ENCODE assay signal across 8 mouse cellular contexts in genomic region chr1:179866056-179866772, GRCm38 (mm10).
DNase-seq lines count a peak whose midpoint lies in the region; ATAC-seq lines count a peak whose summit lies in the region.

No protein-coding gene starts in this region.

- H3K4me3 ChIP-seq in liver, embryonic 11.5 days (ENCODE audit: low read depth, low read length) = no peak overlapping the region

- no peak overlapping the region for H3K9ac ChIP-seq in liver, embryonic 11.5 days (ENCODE audit: low read depth, low read length)

- 69% methylated on average over 16 of the region's 16 CpGs for WGBS in liver, embryonic 11.5 days

- H3K9me3 ChIP-seq in liver, embryonic 11.5 days (ENCODE audit: control insufficient read depth, low read length) = no peaks in the 10 kb centered on the region

- H3K4me1 ChIP-seq in liver, embryonic 11.5 days (replicated peaks; ENCODE audit: control insufficient read depth, insufficient read depth, low read length) = peaks cover 15% of the 10 kb centered on the region

- no peaks in the 10 kb centered on the region for H3K36me3 ChIP-seq in liver, embryonic 11.5 days (ENCODE audit: control insufficient read depth, insufficient read depth, low read length)

- peak; percentile 53 for DNase-seq in urinary bladder, postnatal 14 days (ENCODE audit: low spot score)
- DNase-seq in urinary bladder, postnatal 10 days (ENCODE audit: low spot score) = no peak
- peak; percentile 58 for DNase-seq in heart, postnatal 4 days
- DNase-seq in liver, embryonic 11.5 days (ENCODE audit: low spot score) = no peak
- DNase-seq in yolk sac, embryonic 10.5 days (ENCODE audit: low spot score) = peak; percentile 62
- no peak for DNase-seq in spleen, postnatal 14 days (ENCODE audit: low spot score in 2 of 2)

- ATAC-seq in liver, embryonic 11.5 days (replicated peaks; ENCODE audit: low FRiP score) = no peak
- ATAC-seq in megakaryocyte progenitor cell, adult 5-6 weeks (replicated peaks; ENCODE audit: poor library complexity) = no peak
- ATAC-seq in megakaryocyte, adult 5-6 weeks (ENCODE audit: poor library complexity, severe bottlenecking) = no peak

- peak overlapping the region; percentile 38; the same call in 1 of the 2 replicates for H3K27ac ChIP-seq in liver, embryonic 11.5 days (ENCODE audit: low read depth, low read length)

- H3K4me2 ChIP-seq in liver, embryonic 11.5 days = no peak overlapping the region; the same call in 1 of the 2 replicates

- H3K27me3 ChIP-seq in liver, embryonic 11.5 days (replicated peaks; ENCODE audit: control insufficient read depth, insufficient read depth, low read length) = no peaks in the 10 kb centered on the region

Comparison
In these comparisons a context has a peak if more than half of its experiments do, and no peak if none do; other contexts are left out.
1. DNase-seq: peak in urinary bladder, postnatal 14 days (single experiment), heart, postnatal 4 days (single experiment) and yolk sac, embryonic 10.5 days (single experiment); none in urinary bladder, postnatal 10 days (single experiment), liver, embryonic 11.5 days (single experiment) and spleen, postnatal 14 days (0 of 2).